Mouse (Mus musculus) thymus, adult 2 months (tissue): ENCODE data around the gene Uggt1.

Experiments used
- CTCF ChIP-seq: fragments of 200-500 bp; IDR thresholded peaks from 2 replicates; pipeline ENCODE4 v1.5.1; 2012; ENCODE audit warnings: mild to moderate bottlenecking, control low read depth, low read length, moderate library complexity, borderline replicate concordance; ENCODE audit not compliant: control insufficient read depth, poor library complexity, insufficient read depth; ENCODE audit errors: extremely low read depth
- POLR2A ChIP-seq: fragments of 200-500 bp; IDR thresholded peaks from 2 replicates; pipeline ENCODE4 v1.6.1; 2012; ENCODE audit warnings: mild to moderate bottlenecking, low read length, control low read depth, moderate library complexity; ENCODE audit not compliant: control insufficient read depth, poor library complexity, insufficient read depth; ENCODE audit errors: extremely low read depth

- 0 out of 2 replicates have a peak, but pooled peaks have one; percentile 27 for TF ChIP-seq CTCF
- TF ChIP-seq POLR2A: no peak
These were observed 10.3 kb upstream of the Uggt1 start for GRCm38 (mm10) chr1:36254635-36255360.
